Mouse (Mus musculus) cerebellum, adult 8-10 months (tissue): Measurements from ENCODE around the gene Hpcal1.
"Not testable (repeated sequence)": the region's sequence is repeated elsewhere in the genome, so short reads cannot be mapped to it uniquely, and the experiment has no call there.

ENCODE experiments used
- DNase-seq: peaks from one replicate; pipeline ENCODE4 v3.0.0; 2022

Hpcal1 gene

DNA sequence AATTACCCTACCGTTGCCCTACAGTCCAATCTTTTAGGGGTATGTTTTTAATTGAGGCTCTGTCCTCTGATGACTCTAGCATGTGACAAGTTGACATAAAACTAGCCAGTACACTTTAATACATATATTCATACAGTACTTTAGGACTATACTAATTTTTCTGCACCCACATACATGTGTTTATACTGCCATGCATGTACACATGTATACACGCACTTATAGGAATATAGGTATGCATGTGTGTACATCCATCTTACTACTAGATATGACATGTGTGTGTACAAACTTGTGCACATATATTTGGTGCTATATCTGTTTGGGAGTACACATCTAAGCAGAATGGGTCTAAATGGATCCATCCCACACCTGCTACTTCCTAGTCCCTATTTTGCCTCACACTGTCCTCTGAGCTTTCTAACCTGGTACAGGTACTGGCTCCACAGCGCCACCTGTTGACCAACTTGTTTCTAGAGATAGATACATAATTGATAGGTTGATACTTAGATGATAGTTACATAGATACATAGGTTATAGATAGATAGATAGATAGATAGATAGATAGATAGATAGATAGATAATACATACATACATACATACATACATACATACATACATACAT, 105.1 kb downstream of the Hpcal1 start:
- peak; percentile 82 for DNase-seq

DNA sequence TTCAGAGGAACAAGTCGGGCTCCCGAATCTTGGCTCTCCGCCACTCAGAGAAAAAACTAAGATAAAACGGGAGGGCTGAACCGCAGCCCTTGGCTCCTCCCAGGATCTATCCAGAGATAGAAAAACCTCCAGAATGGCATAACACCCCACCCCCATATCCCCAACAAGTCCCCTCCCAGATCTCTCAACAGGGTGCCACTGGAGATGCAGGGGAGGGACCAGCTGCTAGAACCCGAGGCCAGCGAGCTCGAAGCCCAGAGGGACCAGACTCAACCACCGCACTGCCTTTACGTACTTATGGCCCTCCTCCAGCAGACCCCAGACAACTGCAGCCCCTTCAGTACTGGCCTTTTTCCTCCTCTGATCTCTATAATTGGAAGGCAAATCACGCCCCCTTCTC, 107.6 kb downstream of the Hpcal1 start:
- DNase-seq: not testable (repeated sequence)

DNA sequence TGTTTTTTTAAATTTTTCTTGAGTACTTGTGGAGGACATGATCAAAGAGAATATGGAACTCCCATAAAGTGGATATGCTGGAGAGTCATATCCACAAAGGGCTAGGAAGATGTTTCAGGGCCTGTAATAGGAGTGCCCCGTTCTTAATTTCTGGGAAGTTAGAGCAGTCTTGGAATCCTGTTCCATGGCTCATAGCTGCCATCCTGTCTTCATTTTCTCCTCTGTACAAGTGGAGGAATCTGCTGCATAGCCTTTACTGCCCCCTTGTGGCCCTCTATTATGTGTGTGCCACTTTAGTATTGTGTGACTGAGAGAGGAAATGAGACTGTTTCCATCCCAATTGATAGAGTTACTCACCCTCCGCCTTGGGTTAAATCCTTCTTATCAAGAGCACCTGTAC, 117.9 kb downstream of the Hpcal1 start:
- peak; percentile 76 for DNase-seq

DNA sequence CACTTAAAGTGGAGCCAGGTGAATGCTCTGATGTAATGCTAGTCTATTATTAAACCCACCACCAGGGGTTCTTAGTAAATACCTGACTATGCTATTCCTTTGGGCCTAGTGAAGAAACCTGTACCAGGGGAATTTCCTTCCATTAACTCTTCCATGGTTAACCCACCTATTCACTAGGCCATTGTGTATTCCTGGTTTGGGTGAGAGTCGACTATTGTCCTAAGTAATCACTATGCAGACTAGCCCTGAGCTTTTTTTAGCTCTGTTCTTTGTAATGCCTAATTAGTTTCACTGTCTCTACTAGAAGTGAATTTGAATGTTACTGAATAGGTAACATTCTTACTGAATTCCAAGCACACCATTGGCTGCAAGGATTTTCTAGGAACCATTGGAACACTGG, 144.6 kb downstream of the Hpcal1 start:
- DNase-seq: not testable (repeated sequence)
